Mouse (Mus musculus) cortical plate, adult 2 months (tissue): ENCODE measurements around the gene Map7.

ENCODE experiments used
- CTCF ChIP-seq: fragments of 200-500 bp; IDR thresholded peaks from 2 replicates; pipeline ENCODE4 v1.5.1; 2011; ENCODE audit warnings: mild to moderate bottlenecking, control low read depth, low read length; ENCODE audit not compliant: insufficient read depth; ENCODE audit errors: extremely low read depth
- POLR2A ChIP-seq: fragments of 200-500 bp; IDR thresholded peaks from 2 replicates; pipeline ENCODE4 v1.6.1; 2011; ENCODE audit warnings: mild to moderate bottlenecking, low read length, control low read depth; ENCODE audit not compliant: insufficient read depth; ENCODE audit errors: extremely low read depth

DNA sequence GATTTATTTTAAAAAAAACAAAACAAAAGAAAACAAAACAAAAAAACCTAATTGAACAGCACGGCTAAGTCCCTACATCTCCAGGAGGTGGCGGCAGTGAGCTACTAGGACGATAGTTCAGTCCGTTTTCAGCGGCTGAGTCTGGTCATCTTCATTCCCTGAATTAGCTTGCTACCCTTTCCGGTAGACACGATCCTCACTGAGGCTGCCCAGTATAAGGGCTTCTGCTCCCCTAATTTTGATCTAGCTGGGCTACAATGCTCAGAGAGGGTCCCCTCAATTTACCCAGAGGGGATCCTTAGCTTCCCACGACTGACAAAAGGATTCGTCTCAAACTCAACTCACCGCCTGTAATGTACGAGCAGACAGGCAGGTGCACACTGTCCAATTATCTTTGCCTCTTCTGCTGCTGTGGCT is 142.2 kb downstream of the Map7 start:
- TF ChIP-seq CTCF (peak; percentile 91), POLR2A (no peak)
